Mouse (Mus musculus) E14TG2a.4 (cell line): ENCODE results near the gene Rnaseh2a.
A peak's percentile ranks its signal among the peaks of the same experiment; 100 is the strongest.

Experiments used
- H3K27me3 ChIP-seq: 2 replicates; pipeline ENCODE4 v1.6.1; 2014; ENCODE audit warnings: low read length, control low read depth; ENCODE audit not compliant: insufficient read depth
- H3K36me3 ChIP-seq: 2 replicates; pipeline ENCODE4 v1.6.1; 2014; ENCODE audit warnings: low read length, control low read depth; ENCODE audit not compliant: insufficient read depth
- H3K4me1 ChIP-seq: replicated peaks from 2 replicates; pipeline ENCODE4 v1.6.1; 2014; ENCODE audit warnings: low read depth, low read length, control low read depth
- H3K4me3 ChIP-seq: replicated peaks from 2 replicates; pipeline ENCODE4 v1.5.1; 2014; ENCODE audit warnings: mild to moderate bottlenecking, low read length
- H3K9me3 ChIP-seq: 2 replicates; pipeline ENCODE4 v1.6.1; 2014; ENCODE audit warnings: low read length, control low read depth
- CTCF ChIP-seq: conservative IDR thresholded peaks from 2 replicates; pipeline ENCODE4 v1.5.1; 2014; ENCODE audit warnings: low read length
- NANOG ChIP-seq: IDR thresholded peaks from 2 replicates; pipeline ENCODE4 v1.6.1; 2014; ENCODE audit warnings: borderline replicate concordance, low read length, mixed read lengths
- POU5F1 ChIP-seq: IDR thresholded peaks from 2 replicates; pipeline ENCODE4 v1.6.1; 2014; ENCODE audit warnings: low read length, borderline replicate concordance

Gene Rnaseh2a

DNA sequence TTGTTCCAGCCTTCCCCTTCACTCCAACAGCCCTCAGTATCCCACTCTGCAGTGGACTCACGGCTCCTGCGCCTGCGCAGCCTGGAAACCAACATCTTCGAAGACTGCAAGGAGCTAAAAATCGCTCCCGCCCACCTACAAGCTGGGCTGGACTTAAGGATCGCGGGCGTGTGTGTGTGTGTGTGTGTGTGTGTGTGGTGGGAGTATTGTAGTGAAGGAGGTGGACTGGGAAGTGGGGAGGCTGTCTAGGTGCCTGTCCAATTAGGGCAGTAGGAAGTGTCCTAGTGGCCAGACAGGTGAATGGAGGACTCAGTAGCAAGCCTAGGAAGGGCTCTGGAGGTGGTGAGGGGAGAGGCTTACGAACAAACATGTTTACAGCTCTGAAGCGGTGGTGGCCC, 24.3 kb downstream of the Rnaseh2a start:
- Histone ChIP-seq H3K36me3 (no peaks in the 10 kb centered on the region), H3K9me3 (no peaks in the 10 kb centered on the region), H3K27me3 (peaks cover 68% of the 10 kb centered on the region), H3K4me1 (peaks cover 35% of the 10 kb centered on the region), H3K4me3 (peak overlapping the region; percentile 83)
- TF ChIP-seq CTCF (no peak; the same call in 1 of the 2 replicates), POU5F1 (no peak), NANOG (no peak)

- peaks cover 29% of the 10 kb centered on the region for H3K4me1 ChIP-seq
- H3K36me3 ChIP-seq, result no peaks in the 10 kb centered on the region
- H3K4me3 ChIP-seq, result peak overlapping the region; percentile 83
- peaks cover 62% of the 10 kb centered on the region for H3K27me3 ChIP-seq
- TF ChIP-seq CTCF, result no peak
- H3K9me3 ChIP-seq, result no peaks in the 10 kb centered on the region
Measured at GRCm38 (mm10) chr8:84944478-84945160, 24.9 kb downstream of the Rnaseh2a start.

DNA sequence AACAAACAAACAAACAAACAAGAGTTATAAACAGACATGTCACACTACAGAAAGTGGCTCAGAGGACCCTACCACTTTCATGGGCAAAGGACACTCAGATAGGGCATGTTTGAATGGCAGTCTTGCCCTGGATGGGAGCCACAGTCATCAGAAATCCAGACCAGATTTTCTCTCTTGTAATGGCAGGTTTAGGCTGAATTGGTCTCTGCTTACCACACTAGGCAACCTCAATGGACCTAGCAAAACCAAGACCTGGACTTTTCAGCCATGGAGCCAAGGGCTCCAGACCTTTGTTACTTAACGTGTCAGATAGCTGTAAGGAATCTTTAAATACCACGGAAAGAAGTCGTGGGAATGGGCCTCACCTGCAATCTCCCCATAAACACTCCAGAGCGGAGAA, 25.9 kb downstream of the Rnaseh2a start:
- no peak for TF ChIP-seq POU5F1
- no peak for TF ChIP-seq CTCF
- no peak for TF ChIP-seq NANOG
- no peaks in the 10 kb centered on the region for H3K36me3 ChIP-seq
- H3K27me3 ChIP-seq, result peaks cover 64% of the 10 kb centered on the region
- H3K9me3 ChIP-seq, result no peaks in the 10 kb centered on the region
- peaks cover 29% of the 10 kb centered on the region for H3K4me1 ChIP-seq
- H3K4me3 ChIP-seq, result no peak overlapping the region

DNA sequence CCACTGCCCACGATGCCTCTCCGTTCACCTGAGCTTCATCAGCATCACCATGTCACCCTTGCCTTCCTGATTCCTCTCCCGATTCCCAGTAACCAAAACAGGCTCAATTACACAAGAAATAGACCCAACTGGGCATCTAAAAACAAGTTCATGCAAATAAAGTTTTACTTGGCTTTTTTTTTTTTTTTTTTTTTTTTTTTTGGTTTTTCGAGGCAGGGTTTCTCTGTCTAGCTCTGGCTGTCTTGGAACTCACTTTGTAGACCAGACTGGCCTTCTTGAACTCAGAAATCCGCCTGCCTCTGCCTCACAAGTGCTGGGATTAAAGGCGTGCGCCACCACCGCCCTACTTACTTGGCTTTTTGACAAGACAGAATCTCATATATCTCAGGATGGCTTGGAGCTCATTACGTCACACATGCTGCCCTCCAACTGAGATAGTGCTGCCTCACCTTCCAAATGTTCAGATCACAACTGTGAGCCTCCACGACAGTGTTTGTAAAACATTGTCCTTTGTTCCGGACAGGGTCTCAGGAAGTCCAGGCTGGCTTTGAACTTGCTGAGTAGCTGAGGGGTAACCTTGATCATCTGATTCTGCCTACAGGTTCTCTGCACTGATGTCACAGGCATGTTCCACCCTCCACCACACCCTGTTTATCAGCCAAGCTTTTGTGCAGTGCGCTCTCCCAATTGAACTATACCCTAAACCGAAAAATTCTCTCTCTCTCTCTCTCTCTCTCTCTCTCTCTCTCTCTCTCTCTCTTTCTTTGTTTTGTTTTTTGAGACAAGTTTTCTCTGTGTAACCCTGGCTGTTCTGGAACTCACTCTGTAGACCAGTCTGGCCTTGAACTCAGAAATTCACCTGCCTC, 31.7 kb downstream of the Rnaseh2a start:
- TF ChIP-seq NANOG, result no peak
- 0 out of 2 replicates have a peak, but pooled peaks have one; percentile 3 for TF ChIP-seq CTCF
- H3K4me3 ChIP-seq, result peak overlapping the region; percentile 91
- H3K4me1 ChIP-seq, result peaks cover 30% of the 10 kb centered on the region
- H3K36me3 ChIP-seq, result no peaks in the 10 kb centered on the region
- H3K9me3 ChIP-seq, result no peaks in the 10 kb centered on the region
- H3K27me3 ChIP-seq, result peaks cover 49% of the 10 kb centered on the region

DNA sequence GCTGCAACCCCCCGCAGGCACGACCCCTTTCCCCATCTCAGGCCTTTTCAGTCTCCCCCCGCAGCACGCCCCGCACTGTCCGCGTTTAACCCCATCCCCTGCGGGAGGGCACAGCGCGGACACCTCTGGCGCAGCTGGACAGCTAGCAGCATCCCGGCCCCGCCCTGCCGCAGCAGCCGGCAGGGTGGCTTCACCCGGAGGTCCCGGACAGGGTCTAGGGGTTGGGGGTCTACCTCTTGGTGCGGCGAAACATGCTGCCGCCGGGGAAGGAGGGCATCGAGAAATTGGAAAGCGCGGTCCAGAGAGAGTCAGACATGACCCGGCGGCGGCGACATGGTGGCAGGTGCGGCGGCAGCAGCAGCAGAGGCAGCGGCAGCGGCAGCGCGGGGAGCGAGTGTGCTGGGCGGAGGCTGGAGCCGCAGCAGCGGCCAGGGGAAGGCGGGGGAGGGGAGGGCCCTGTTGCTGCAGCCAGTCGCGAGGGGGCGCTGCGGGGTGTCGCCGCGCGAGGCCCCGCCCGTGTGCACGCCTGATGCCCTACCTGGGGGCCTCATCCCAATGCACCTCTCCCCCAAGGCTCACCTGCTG, 32.5 kb downstream of the Rnaseh2a start, which contains the start of gene Mast1:
Gene Mast1, minus strand, starts transcription at position 398 of the 585 bp plus-strand sequence.
- Histone ChIP-seq H3K4me1 (peaks cover 30% of the 10 kb centered on the region), H3K4me3 (peak within 1 kb of the TSS; percentile 91), H3K36me3 (no peaks in the 10 kb centered on the region), H3K9me3 (no peaks in the 10 kb centered on the region), H3K27me3 (peaks cover 55% of the 10 kb centered on the region)
- TF ChIP-seq NANOG (no peak), POU5F1 (no peak), CTCF (no peak)

DNA sequence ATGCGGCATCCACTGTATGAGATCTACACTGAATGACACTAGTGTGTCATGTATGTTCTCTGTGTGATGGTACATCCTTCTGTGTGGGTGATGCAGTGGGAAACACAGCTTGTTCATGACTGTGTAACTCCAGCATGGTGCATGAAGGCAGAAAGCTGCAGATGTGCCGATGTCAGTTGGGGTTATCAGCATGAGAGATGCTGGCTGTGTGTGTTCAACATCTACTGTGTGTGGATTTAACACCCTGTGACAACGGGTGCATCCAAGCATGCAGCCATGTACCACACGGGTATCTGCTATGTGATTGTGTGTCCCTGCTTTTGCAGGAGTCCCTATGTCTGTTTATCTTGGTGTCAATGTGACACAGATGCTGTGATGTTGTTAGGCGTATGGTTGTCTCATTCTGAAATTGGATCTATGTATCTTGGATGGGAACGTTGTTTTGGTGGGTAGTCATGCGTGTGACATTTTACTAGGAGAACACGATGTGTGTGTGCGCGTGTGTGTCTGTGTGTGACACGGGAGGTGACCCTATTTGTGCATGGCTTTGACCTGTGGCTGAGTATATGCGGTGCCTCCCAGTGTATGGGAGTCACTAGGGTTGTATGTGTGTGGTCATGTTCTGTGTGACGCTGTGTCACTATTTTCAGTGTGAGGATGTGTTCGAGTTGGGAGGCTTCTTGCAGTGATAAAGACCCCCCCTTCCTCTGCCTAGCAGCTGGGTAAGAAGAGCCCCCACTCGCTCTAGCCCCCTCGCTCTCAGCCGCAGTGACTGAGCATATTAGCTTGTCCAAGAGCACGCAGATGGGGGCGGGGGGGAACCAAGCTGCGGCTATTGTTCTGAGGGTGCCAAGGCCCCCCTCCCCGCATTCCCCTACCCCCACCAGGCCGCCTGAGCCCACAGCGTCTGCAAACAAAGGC, 33.3 kb downstream of the Rnaseh2a start:
- no peaks in the 10 kb centered on the region for H3K9me3 ChIP-seq
- no peaks in the 10 kb centered on the region for H3K36me3 ChIP-seq
- no peak for TF ChIP-seq POU5F1
- TF ChIP-seq NANOG, result no peak
- no peak for TF ChIP-seq CTCF
- H3K4me1 ChIP-seq, result peaks cover 30% of the 10 kb centered on the region
- peak overlapping the region; percentile 91 for H3K4me3 ChIP-seq
- peaks cover 61% of the 10 kb centered on the region for H3K27me3 ChIP-seq

DNA sequence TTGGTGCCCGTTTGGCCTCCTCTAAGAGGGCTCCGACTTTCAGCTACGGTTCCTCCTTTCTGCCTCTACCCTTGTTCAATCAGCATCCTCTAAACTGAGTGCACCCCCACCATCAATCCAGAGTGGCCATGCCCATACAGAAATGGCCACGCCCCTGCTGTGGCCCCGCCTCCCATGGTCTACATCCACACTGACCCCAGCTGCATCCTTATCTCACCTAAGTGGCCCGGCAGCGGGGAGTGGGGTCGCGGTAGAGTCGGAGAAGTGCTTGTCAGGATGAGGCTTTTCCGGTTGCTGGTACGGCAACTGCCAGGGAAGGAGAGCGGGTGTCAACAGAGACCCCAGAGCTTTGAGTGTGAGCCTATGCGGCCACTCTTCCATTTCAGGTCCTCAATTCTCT, 34.1 kb downstream of the Rnaseh2a start:
- H3K9me3 ChIP-seq, result no peaks in the 10 kb centered on the region
- TF ChIP-seq CTCF (no peak), POU5F1 (no peak), NANOG (no peak)

DNA sequence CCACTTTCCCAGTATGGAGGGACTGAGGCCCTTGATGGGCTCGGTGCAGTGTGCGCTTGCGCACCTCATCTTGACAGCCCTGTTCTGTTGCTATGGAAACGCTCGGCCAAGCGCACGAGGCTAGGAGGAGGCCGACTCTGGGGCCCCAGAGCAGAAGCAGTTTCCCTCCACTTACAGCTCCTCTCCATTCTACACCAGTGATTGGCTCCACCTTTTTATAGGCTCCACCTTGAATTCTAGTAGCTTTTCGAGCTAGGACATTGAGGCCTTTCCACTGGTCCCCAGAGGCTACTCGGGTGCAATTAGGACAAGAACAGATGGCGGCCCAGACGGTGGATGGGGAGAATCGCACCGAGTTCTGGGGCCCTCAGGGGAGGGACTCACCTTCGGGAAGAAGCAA, 34.7 kb downstream of the Rnaseh2a start:
- Histone ChIP-seq H3K4me1 (peaks cover 30% of the 10 kb centered on the region), H3K27me3 (peaks cover 65% of the 10 kb centered on the region), H3K9me3 (no peaks in the 10 kb centered on the region), H3K36me3 (no peaks in the 10 kb centered on the region), H3K4me3 (peak overlapping the region; percentile 50)
- TF ChIP-seq POU5F1, result no peak
- TF ChIP-seq NANOG, result no peak
- no peak for TF ChIP-seq CTCF

More for the DNA sequence above, 34.1 kb downstream of the Rnaseh2a start:
- peaks cover 61% of the 10 kb centered on the region for H3K27me3 ChIP-seq
- no peaks in the 10 kb centered on the region for H3K36me3 ChIP-seq
- H3K4me3 ChIP-seq, result peak overlapping the region; percentile 50
- H3K4me1 ChIP-seq, result peaks cover 30% of the 10 kb centered on the region
